ENCODE assay signal across 27 mouse cellular contexts in genomic region chr3:30573549-30573948, GRCm38 (mm10). TPM values are rescaled to one million over a fixed set of nuclear protein-coding genes. Genes with fewer than 3 reads are reported as not detected.
"Had no signal": no experiment of that assay in that cellular context is flagged by ENCODE, and none has a peak within 500 bp of the region (broad histone marks: within the 10 kb centered on the region; RNA-seq: fewer than 3 reads in every experiment).

No protein-coding gene starts in this region.

- H3K9ac ChIP-seq: heart, embryonic 13.5 days; heart, embryonic 15.5 days; hindbrain, embryonic 13.5 days; hindbrain, embryonic 15.5 days; limb, embryonic 12.5 days; liver, embryonic 13.5 days had no signal

- H3K9me3 ChIP-seq: heart, embryonic 15.5 days; hindbrain, embryonic 13.5 days; hindbrain, embryonic 15.5 days; limb, embryonic 10.5 days; limb, embryonic 12.5 days; liver, embryonic 13.5 days had no signal

- H3K4me3 ChIP-seq: heart, adult 2 months; heart, embryonic 13.5 days; heart, embryonic 15.5 days; hindbrain, embryonic 13.5 days; hindbrain, embryonic 15.5 days; layer of hippocampus, adult 2 months; left cerebral cortex, adult 2 months; limb, embryonic 10.5 days; limb, embryonic 12.5 days; liver, embryonic 13.5 days had no signal

- H3K4me1 ChIP-seq: heart, embryonic 13.5 days; heart, embryonic 15.5 days; hindbrain, embryonic 13.5 days; hindbrain, embryonic 15.5 days; limb, embryonic 10.5 days; limb, embryonic 12.5 days; liver, embryonic 13.5 days had no signal

- H3K36me3 ChIP-seq: heart, embryonic 13.5 days; heart, embryonic 15.5 days; hindbrain, embryonic 13.5 days; hindbrain, embryonic 15.5 days; limb, embryonic 10.5 days; limb, embryonic 12.5 days; liver, embryonic 13.5 days had no signal

- H3K27ac ChIP-seq: heart, adult 2 months; heart, embryonic 13.5 days; heart, embryonic 15.5 days; hindbrain, embryonic 13.5 days; hindbrain, embryonic 15.5 days; hindbrain, postnatal 0 days; layer of hippocampus, adult 2 months; left cerebral cortex, adult 2 months; limb, embryonic 10.5 days; limb, embryonic 12.5 days; liver, embryonic 13.5 days had no signal

- DNase-seq: gastrocnemius, postnatal 14 days; gastrocnemius, postnatal 36 days; heart, adult 11 months; heart, adult 2 months; heart, postnatal 14 days; heart, postnatal 36 days; kidney, adult 11 months; kidney, adult 2 months; kidney, postnatal 10 days; kidney, postnatal 25 days; kidney, postnatal 4 days; liver; liver, embryonic 13.5 days had no signal

- H3K27me3 ChIP-seq: heart, embryonic 13.5 days; heart, embryonic 15.5 days; hindbrain, embryonic 13.5 days; hindbrain, embryonic 15.5 days; limb, embryonic 12.5 days; liver, embryonic 13.5 days had no signal

RNA-seq across cellular contexts. Expression of gene Actrt3, which starts 26.2 kb away (rescaled TPM):
- polyA plus RNA-seq: gonadal fat pad, adult 2 months; heart, adult 2 months; heart, embryonic 11.5 days; heart, embryonic 13.5 days; heart, embryonic 15.5 days; heart, postnatal 0 days; kidney, embryonic 14.5 days; liver, embryonic 11.5 days; liver, embryonic 13.5 days had no signal
